Mouse (Mus musculus) E14TG2a.4 (cell line): Measurements from ENCODE around the gene Ifnar1.

Experiments used
- CTCF ChIP-seq: conservative IDR thresholded peaks from 2 replicates; pipeline ENCODE4 v1.5.1; 2014; ENCODE audit warnings: low read length
- NANOG ChIP-seq: IDR thresholded peaks from 2 replicates; pipeline ENCODE4 v1.6.1; 2014; ENCODE audit warnings: borderline replicate concordance, low read length, mixed read lengths
- POU5F1 ChIP-seq: IDR thresholded peaks from 2 replicates; pipeline ENCODE4 v1.6.1; 2014; ENCODE audit warnings: low read length, borderline replicate concordance

GRCm38 (mm10) chr16:91464594-91465504 lies 20.2 kb upstream of the Ifnar1 start:
- no peak for TF ChIP-seq CTCF
- no peak for TF ChIP-seq NANOG
- no peak for TF ChIP-seq POU5F1
